Mouse (Mus musculus): ENCODE results near the gene Safb. TPM values are rescaled to one million over a fixed set of nuclear protein-coding genes. Genes with fewer than 3 reads are reported as not detected.

The Safb gene
- polyA plus RNA-seq, 1 experiment from 2014 or later = 92.3 TPM

DNA sequence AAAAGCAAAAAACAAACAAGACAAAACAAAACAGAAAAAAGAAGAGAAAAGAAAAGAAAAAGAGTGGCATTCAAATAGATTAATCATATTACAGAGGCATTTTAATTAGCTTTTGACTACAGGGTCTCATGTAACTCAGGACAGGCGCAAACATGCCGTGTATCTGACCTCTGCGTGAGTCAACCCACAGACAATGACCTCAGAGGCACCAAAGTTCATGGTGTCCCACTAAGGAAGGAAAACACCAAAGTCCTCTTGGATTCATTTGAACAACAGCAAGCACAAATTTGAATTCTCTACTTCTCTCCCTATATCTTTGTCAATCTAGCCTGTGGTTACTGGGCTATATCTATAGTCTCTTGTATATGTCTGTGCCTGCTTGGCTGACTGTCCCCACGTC, 58.6 kb downstream of the Safb start:
- Histone ChIP-seq H3K36me3 (ENCODE audit: control insufficient read depth, insufficient read depth) (no peaks in the 10 kb centered on the region), H3K27ac (ENCODE audit: low read length) (no peak overlapping the region), H3K4me2 (ENCODE audit: low read depth, low read length) (no peak overlapping the region), H3K4me3 (ENCODE audit: low read length) (no peak overlapping the region), H3K9me3 (replicated peaks; ENCODE audit: control insufficient read depth, low read length) (no peaks in the 10 kb centered on the region), H3K27me3 (ENCODE audit: control insufficient read depth, insufficient read depth, low read length) (0 out of 2 replicates have a peak, but pooled peaks cover 2% of the 10 kb centered on the region), H3K4me1 (ENCODE audit: control insufficient read depth, insufficient read depth, low read length) (no peaks in the 10 kb centered on the region), H3K9ac (ENCODE audit: low read length) (no peak overlapping the region)
- WGBS = 81% methylated on average over 4 of the region's 4 CpGs
- no peak for ATAC-seq (replicated peaks; ENCODE audit: extremely low read depth, insufficient read depth, low FRiP score)

DNA sequence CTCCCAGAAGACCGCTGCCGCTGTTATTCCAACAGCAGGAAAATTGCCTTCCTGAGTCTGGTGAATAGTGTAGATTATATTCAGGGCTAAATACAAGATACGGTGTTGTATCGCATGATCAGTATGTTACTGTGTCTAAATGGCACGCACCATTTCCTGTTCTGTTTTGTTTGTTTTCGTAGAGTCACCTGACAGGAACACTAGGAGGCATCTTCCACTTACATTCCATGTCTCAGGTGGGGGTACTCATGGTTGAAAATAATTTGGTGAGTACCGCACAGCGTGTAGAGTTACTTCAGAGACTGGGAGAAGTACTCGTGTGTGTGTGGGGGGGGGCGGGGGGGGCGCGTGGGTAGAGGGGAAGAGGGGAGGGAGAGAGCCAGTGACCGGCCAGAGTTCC, 62.9 kb downstream of the Safb start:
- Histone ChIP-seq H3K27ac (ENCODE audit: low read length) (no peak overlapping the region), H3K4me1 (ENCODE audit: control insufficient read depth, insufficient read depth, low read length) (no peaks in the 10 kb centered on the region), H3K9me3 (replicated peaks; ENCODE audit: control insufficient read depth, low read length) (no peaks in the 10 kb centered on the region), H3K27me3 (ENCODE audit: control insufficient read depth, insufficient read depth, low read length) (no peaks in the 10 kb centered on the region), H3K36me3 (ENCODE audit: control insufficient read depth, insufficient read depth) (no peaks in the 10 kb centered on the region), H3K9ac (ENCODE audit: low read length) (no peak overlapping the region), H3K4me3 (ENCODE audit: low read length) (no peak overlapping the region), H3K4me2 (ENCODE audit: low read depth, low read length) (peak overlapping the region; percentile 16; the same call in 1 of the 2 replicates)
- WGBS = 51% methylated on average over 11 of the region's 13 CpGs
- no peak for ATAC-seq (replicated peaks; ENCODE audit: extremely low read depth, insufficient read depth, low FRiP score)

DNA sequence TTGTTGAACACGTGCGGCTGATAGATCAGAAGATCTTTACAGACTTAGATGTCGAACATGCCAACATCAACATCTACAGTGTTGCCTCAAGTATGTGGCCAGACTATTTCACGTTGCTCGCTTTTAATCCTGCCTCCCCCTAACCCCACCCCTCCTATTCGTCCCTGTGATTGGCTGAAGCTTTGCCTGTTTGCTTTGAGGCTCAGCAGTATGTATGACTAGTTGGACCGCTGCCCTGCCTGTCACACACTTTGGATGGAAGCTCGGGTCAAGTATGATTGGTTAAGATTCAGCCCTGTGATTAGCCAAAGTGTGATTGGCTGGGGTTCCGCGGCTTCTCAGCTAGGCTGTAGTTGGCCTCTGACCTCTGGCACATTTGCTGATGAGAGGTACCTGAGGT, 67.2 kb downstream of the Safb start:
- WGBS = 26% methylated on average over 10 of the region's 10 CpGs
- H3K36me3 ChIP-seq (ENCODE audit: control insufficient read depth, insufficient read depth) = no peaks in the 10 kb centered on the region
- no peak overlapping the region for H3K4me2 ChIP-seq (ENCODE audit: low read depth, low read length)
- no peak overlapping the region for H3K27ac ChIP-seq (ENCODE audit: low read length)
- no peaks in the 10 kb centered on the region for H3K4me1 ChIP-seq (ENCODE audit: control insufficient read depth, insufficient read depth, low read length)
- H3K9ac ChIP-seq (ENCODE audit: low read length) = no peak overlapping the region
- ATAC-seq (replicated peaks; ENCODE audit: extremely low read depth, insufficient read depth, low FRiP score) = no peak
- 0 out of 2 replicates have a peak, but pooled peaks cover 2% of the 10 kb centered on the region for H3K27me3 ChIP-seq (ENCODE audit: control insufficient read depth, insufficient read depth, low read length)
- no peaks in the 10 kb centered on the region for H3K9me3 ChIP-seq (replicated peaks; ENCODE audit: control insufficient read depth, low read length)
- no peak overlapping the region for H3K4me3 ChIP-seq (ENCODE audit: low read length)

DNA sequence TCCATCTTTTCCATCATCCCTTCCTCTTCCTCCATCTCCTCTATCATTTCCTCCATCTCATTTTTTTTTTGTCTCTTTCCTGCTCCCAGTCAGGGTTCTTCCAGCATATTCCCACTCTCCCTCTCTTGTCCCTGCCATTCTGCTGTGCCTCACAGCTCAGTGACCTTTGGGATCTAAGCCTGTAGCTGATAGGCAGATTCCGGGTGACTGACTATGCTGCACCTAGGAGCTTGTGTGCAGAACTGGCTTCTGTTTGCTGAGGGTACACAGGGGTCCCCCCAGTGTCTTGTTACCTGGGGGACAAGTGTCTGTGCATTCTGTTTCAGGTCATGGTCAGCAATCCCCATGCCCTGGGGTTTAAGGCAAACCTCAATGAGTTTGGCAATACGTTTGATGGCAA, 70.1 kb downstream of the Safb start:
- Histone ChIP-seq H3K4me3 (ENCODE audit: low read length) (no peak overlapping the region), H3K36me3 (ENCODE audit: control insufficient read depth, insufficient read depth) (no peaks in the 10 kb centered on the region), H3K9me3 (replicated peaks; ENCODE audit: control insufficient read depth, low read length) (no peaks in the 10 kb centered on the region), H3K4me2 (ENCODE audit: low read depth, low read length) (no peak overlapping the region), H3K9ac (ENCODE audit: low read length) (no peak overlapping the region), H3K4me1 (ENCODE audit: control insufficient read depth, insufficient read depth, low read length) (no peaks in the 10 kb centered on the region), H3K27ac (ENCODE audit: low read length) (no peak overlapping the region), H3K27me3 (ENCODE audit: control insufficient read depth, insufficient read depth, low read length) (0 out of 2 replicates have a peak, but pooled peaks cover 2% of the 10 kb centered on the region)
- no peak for ATAC-seq (replicated peaks; ENCODE audit: extremely low read depth, insufficient read depth, low FRiP score)
- 65% methylated on average over 2 of the region's 2 CpGs for WGBS

DNA sequence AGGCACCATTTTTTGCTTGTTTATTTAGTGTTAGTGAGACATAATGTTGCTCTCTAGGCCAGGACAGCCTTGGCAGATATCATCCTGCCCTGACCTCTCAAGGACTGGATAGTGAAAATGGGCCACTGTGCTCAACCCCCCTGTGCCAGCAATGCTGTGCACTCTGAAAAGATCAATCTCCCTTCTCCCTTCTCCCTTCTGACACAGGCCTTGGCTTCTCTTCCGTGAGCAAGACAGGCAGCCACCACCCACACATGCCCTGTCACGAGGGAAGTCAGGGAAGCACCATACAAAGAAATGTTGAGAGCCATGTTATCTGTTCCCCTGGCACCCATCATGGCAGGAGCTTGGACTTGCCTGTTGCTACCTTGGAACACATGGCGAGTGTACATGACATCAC, 70.7 kb downstream of the Safb start:
- 65% methylated on average over 3 of the region's 3 CpGs for WGBS
- Histone ChIP-seq H3K9me3 (replicated peaks; ENCODE audit: control insufficient read depth, low read length) (no peaks in the 10 kb centered on the region), H3K27me3 (ENCODE audit: control insufficient read depth, insufficient read depth, low read length) (0 out of 2 replicates have a peak, but pooled peaks cover 2% of the 10 kb centered on the region), H3K27ac (ENCODE audit: low read length) (no peak overlapping the region), H3K4me1 (ENCODE audit: control insufficient read depth, insufficient read depth, low read length) (no peaks in the 10 kb centered on the region), H3K36me3 (ENCODE audit: control insufficient read depth, insufficient read depth) (no peaks in the 10 kb centered on the region), H3K4me3 (ENCODE audit: low read length) (no peak overlapping the region), H3K9ac (ENCODE audit: low read length) (no peak overlapping the region), H3K4me2 (ENCODE audit: low read depth, low read length) (no peak overlapping the region)
- no peak for ATAC-seq (replicated peaks; ENCODE audit: extremely low read depth, insufficient read depth, low FRiP score)

Other genes starting within 250 kb of the Safb start
- 33.9 and 39.7 TPM in 2 replicates for gene Ptprs, start 108.3 kb upstream of the Safb start, polyA plus RNA-seq (2015; fragmentation: Nextera tagmentation; extraction: Ambion mirVana)
- gene Znrf4, start 72.4 kb upstream of the Safb start, polyA plus RNA-seq (2015; fragmentation: Nextera tagmentation; extraction: Ambion mirVana) = not detected in 2 replicates
- 0.62 and 1.2 TPM in 2 replicates for gene Gm20219, start 30.4 kb upstream of the Safb start, polyA plus RNA-seq (2015; fragmentation: Nextera tagmentation; extraction: Ambion mirVana)
- 57.6 and 60.6 TPM in 2 replicates for gene Safb2, start 240 bp upstream of the Safb start, polyA plus RNA-seq (2015; fragmentation: Nextera tagmentation; extraction: Ambion mirVana)
- gene 2410015M20Rik, start 24.9 kb downstream of the Safb start, polyA plus RNA-seq (2015; fragmentation: Nextera tagmentation; extraction: Ambion mirVana) = 329 and 345 TPM in 2 replicates
- 1,106 and 1,159 TPM in 2 replicates for gene Rpl36, start 28.6 kb downstream of the Safb start, polyA plus RNA-seq (2015; fragmentation: Nextera tagmentation; extraction: Ambion mirVana)
- 60.7 and 62.5 TPM in 2 replicates for gene Lonp1, start 42.1 kb downstream of the Safb start, polyA plus RNA-seq (2015; fragmentation: Nextera tagmentation; extraction: Ambion mirVana)
- gene Catsperd, start 43.3 kb downstream of the Safb start, polyA plus RNA-seq (2015; fragmentation: Nextera tagmentation; extraction: Ambion mirVana) = 0.29 and 0.31 TPM in 2 replicates
- 63.1 and 64.3 TPM in 2 replicates for gene Ranbp3, start 88.5 kb downstream of the Safb start, polyA plus RNA-seq (2015; fragmentation: Nextera tagmentation; extraction: Ambion mirVana)
- gene Ndufa11, start 132.9 kb downstream of the Safb start, polyA plus RNA-seq (2015; fragmentation: Nextera tagmentation; extraction: Ambion mirVana) = 1,043 and 1,129 TPM in 2 replicates
- gene Vmac, start 133.2 kb downstream of the Safb start, polyA plus RNA-seq (2015; fragmentation: Nextera tagmentation; extraction: Ambion mirVana) = 12.8 and 14.6 TPM in 2 replicates
- gene Nrtn, start 172.7 kb downstream of the Safb start, polyA plus RNA-seq (2015; fragmentation: Nextera tagmentation; extraction: Ambion mirVana) = 21.2 and 23.9 TPM in 2 replicates
- gene Dus3l, start 179.9 kb downstream of the Safb start, polyA plus RNA-seq (2015; fragmentation: Nextera tagmentation; extraction: Ambion mirVana) = 31.7 and 34.9 TPM in 2 replicates
- gene Prr22, start 185.4 kb downstream of the Safb start, polyA plus RNA-seq (2015; fragmentation: Nextera tagmentation; extraction: Ambion mirVana) = 0.59 and 1.2 TPM in 2 replicates
- gene Rfx2, start 246.2 kb downstream of the Safb start, polyA plus RNA-seq (2015; fragmentation: Nextera tagmentation; extraction: Ambion mirVana) = 6.2 and 6.8 TPM in 2 replicates